Mouse (Mus musculus) T-helper 17 cell (primary cell): Measurements from ENCODE around the gene Wdr38.
"Not testable (repeated sequence)": the region's sequence is repeated elsewhere in the genome, so short reads cannot be mapped to it uniquely, and the experiment has no call there.

Experiments
- in situ Hi-C, 2 experiments: fragments of 300-600 bp; cut with MboI, MseI; formaldehyde crosslinking; loops; 1 replicate in 1 of 2; 2 replicates in 1 of 2; pipeline ENCODE4 v1.15.1; 2025; ENCODE audit warnings: high pct_unique_total_duplicates in 2 of 2

The Wdr38 gene

DNA sequence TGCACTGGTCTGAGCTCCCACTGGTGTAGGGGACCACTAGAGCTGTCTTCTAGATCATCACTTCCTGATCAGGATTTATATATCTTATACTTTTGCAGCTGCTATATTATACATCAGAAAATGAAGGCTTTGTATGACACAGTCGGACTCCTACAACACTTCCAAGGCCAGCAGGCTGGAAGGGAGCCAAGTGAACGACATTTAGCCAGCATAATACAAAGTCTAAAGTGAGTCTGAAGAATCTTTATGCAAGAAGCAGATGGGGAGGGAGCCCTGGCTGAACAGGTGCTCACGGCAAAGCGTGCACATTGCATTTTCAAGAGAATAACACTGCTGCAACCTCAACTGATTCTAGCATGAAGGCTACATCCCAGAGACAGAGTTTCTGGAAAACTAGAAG is 4.8 kb upstream of the Wdr38 start:
- in situ Hi-C loops: loop anchor here (5.0 to 10.0 kb wide), 3 partner anchors 168 to 198 kb away; no protein-coding TSS in a partner anchor

DNA sequence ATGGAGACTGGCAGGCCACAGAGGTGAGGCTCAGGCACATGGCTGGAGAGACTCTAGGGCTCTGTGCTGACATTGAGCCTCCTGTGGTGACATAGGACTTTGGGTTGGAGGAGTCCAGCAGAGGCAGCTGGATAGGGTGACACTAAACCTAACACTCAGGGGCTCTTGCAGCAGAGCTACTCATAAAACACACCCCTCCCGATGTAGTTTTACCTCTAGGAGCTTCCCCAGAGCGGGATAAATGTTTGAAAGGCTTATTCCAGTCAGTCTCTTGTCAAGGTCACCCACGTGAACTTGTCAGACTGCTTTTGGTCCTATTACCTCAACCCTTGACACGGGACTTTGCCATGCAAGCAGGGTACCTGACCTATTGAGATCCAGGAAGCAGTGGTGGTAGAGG is 2.1 kb downstream of the Wdr38 start:
- in situ Hi-C loops: loop anchor here (5.0 to 10.0 kb wide), 3 partner anchors 67 to 205 kb away; partner anchors contain the start of gene Olfml2a (in 2 of the 2)

DNA sequence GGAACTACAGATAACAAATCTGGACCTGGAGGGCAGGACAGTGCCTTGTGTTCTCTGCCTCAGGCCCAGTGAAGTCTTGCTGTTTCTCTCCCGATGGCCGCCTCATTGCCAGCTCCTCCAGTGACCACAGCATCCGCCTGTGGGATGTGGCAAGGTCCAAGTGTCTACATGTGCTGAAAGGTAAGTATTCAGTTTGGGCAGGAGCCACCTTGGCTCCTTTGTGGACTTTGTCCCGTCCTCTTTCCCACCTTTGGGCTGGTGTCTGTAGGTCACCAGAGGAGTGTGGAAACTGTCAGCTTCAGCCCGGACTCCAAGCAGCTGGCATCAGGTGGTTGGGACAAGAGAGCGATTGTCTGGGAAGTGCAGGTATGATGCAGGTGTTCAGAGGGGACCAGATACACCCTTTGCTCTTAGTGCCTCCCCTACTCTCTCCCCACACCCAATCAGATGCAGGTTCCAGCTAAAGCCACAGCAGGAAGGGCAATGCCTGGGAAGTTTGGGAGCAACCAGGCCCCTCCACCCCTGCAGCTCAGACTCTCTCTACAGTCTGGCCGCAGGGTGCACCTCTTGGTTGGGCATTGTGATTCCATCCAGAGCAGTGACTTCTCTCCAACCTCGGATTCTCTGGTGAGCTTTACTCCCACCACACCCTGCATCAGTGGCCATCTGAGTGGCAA is 2.8 kb downstream of the Wdr38 start:
- in situ Hi-C loops: loop anchor here (5.0 to 10.0 kb wide), 5 partner anchors 68 to 1545 kb away; partner anchors contain the start of genes Olfml2a (in 2 of the 2) and Dennd1a (in 1 of the 2)

DNA sequence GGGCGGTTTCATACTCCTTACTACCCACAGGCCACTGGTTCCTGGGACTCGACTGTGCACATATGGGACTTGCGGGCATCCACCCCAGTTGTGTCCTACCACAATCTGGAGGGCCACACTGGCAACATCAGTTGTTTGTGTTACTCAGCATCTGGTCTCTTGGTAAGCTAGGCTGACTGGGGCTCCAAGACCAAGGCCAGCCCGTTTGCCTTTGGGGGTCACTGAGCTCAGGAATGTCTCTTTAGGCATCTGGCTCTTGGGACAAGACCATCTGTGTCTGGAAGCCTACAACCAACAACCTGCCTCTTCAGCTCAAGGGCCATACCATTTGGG is 3.3 kb downstream of the Wdr38 start:
- in situ Hi-C loops: loop anchor here (10.0 kb wide), 2 partner anchors 716 to 1546 kb away; partner anchors contain the start of gene Dennd1a (in 1 of the 2)

DNA sequence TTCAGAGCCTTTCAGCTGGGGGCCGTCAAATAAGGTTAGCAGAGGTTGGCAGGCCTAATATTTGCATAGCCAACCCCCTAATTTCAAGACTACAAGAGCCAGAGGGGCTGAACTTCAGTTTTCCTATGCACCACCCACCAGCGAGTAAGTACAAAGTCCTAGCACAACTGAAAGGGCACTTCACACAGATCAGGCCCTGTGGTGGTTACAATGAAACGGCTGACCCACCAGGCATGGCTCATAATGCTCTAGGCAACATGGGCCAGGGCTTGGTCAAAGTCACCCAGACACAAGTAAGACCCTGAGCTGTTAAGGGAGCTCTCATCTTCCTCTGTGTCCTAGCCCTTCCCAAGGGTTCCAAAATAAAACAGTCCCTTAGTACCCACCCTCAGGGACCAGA is 4.6 kb downstream of the Wdr38 start:
- in situ Hi-C loops: loop anchor here (10.0 kb wide), 2 partner anchors 717 to 1547 kb away; partner anchors contain the start of gene Dennd1a (in 1 of the 2)

DNA sequence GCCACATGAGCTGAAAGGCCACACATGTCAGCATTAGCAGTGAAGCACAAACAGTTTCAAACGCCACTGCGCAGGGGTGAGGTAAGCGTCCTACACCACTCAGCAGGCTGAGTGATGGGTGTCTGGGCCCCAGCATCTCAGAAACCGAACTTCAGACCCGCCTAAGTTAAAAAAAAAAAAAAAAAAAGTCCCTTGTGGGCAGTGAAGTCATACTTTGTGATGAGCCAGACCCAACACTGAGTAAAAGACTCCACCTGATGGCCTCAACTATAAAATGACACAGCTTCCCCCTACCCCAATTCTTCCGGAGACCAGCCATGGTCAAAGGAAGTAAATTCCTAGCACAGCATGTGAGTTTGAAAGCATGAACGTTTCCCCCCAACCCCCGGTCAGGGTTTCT is 5.8 kb downstream of the Wdr38 start:
- in situ Hi-C loops: loop anchor here (10.0 kb wide), 2 partner anchors 718 to 1548 kb away; partner anchors contain the start of gene Dennd1a (in 1 of the 2)

DNA sequence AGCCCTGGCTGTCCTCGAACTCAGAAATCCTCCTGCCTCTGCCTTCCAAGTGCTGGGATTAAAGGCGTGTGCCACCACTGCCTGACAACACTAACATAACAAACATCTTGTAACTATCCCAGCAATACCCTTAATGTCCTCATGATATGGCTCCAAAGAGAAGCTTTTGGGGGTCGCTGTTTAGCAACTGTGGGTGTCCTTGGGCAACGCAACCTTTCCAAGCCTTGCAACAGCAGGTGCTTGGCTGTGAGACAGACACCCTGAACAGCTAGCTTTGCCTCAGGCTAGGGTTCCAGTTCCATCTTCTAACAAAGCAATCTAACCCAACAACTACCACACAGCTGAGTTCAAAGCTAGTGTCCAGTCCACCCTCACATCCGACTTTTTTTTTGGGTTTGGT is 6.2 kb downstream of the Wdr38 start:
- in situ Hi-C loops: loop anchor here (10.0 kb wide), 2 partner anchors 719 to 1549 kb away; partner anchors contain the start of gene Dennd1a (in 1 of the 2)

DNA sequence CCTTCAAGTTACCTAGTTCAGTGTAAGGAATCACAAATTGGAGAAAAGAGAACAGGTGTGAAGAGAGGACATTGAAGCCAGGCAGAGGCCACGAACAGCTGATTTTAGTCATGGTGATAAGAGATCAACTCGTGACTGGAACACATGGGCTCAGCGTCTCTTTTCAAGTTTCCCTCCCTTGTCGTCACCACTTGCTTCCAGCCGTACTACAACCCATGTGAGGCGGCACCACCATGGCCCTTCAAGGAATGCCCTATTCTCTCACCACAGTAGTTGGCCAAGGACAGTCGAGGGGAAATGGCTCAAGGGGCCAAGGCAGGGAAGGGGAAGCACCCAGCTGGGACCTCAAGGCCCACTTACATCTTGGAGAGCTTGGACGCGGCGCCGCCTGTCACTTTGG is 7.1 kb downstream of the Wdr38 start:
- in situ Hi-C loops: loop anchor here (10.0 kb wide), 2 partner anchors 720 to 1550 kb away; partner anchors contain the start of gene Dennd1a (in 1 of the 2)

DNA sequence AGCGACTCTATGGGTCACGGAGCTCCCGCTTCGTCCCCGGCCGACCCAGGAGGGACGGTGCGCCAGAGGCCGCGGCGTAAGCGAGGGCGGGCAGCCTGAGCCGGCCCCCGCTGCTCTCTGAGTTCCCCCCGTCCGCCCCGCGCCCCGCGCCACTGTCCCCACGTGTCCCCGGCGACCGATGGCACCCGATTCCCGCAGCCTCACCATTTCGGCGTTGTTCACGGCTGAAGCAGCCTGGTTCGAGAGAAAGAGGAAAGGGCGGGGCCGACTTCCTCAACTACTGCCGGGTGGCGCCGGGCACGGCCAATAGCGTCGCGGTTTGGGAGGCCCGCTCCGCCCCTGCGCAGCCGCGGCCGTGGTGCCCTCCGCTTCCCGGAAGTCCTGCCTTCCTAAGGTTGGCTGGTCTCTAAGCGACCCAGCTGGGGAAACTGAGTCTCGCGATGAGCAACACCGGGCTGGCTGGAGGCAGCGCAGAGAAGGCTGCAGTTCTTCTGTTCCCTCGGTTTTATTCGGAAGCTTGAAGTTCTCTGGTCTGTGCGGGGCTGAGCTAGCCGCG is 7.7 kb downstream of the Wdr38 start, which contains the start of gene Arpc5l:
Gene Arpc5l, plus strand, starts transcription at position 469 of the 556 bp plus-strand sequence.
- in situ Hi-C loops: loop anchor here (10.0 kb wide), 2 partner anchors 720 to 1550 kb away; partner anchors contain the start of gene Dennd1a (in 1 of the 2)

DNA sequence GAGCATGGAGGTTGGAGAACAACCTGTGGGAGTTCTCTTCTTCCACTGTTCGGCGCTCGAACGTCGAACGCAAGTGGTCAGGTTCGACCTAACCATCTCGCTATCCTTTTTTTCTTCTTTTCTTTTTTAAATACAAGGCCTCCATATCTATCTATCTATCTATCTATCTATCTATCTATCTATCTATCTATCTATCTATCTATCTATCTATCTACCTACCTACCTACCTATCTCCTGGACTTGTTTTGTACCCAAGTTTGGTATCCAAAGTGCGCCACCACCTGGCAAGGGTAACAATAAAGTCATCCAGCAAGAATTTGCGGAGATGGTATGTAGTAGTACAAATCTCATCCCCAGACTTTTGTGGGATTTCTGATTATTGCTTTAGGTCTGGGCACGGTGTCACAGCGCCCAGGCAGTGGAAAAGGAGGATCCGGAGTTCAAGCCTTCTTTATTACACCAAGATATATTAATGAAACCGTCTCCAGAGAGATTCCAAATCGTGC is 8.4 kb downstream of the Wdr38 start, which contains the start of gene Rpl35:
Gene Rpl35, minus strand, starts transcription at position 51 of the 506 bp plus-strand sequence.
- in situ Hi-C loops: loop anchor here (10.0 kb wide), 2 partner anchors 721 to 1551 kb away; partner anchors contain the start of gene Dennd1a (in 1 of the 2)

DNA sequence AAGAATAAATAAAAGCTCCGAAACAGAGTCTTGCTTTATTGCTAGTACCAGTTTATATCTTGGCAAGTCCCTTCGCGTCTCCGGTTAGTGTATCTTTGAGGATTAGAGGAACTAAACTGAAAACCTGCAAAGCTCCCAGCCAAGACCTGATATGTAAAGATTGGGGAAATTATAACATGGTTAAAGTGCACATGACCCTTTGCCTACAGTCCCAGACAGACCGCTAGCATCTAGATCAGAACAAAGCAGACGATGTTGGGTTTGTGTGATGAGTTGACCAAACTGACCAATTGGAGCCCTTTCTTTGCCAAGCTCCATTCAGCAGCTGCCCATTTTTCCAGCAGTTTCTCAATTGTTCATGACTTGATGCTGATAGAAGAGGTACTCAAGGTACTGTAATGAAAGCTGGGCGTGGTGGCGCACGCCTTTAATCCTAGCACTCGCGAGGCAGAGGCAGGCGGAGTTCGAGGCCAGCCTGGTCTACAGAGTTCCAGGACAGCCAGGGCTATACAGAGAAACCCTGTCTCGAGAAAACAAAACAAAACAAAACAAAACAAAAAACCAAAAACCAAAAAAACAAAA is 9.0 kb downstream of the Wdr38 start:
- in situ Hi-C loops: loop anchor here (10.0 kb wide), 2 partner anchors 721 to 1551 kb away; partner anchors contain the start of gene Dennd1a (in 1 of the 2)

DNA sequence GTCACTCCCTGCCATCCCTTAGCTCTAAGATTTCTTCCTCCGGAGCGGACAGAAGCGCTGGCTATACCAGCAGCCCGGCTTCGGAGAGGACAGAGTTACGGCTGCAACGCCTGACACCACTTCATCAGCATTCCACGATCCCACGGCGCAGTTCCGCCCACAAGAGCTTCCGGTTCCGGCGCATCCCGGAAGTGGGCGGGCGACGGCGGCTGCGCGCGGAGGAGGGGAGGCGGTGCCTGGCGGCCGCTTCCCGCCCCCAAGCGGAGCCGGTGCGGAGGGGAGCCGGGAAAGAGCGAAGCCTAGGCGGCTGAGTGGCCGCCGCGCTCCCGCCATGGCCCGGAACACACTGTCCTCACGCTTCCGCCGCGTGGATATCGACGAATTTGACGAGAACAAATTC is 10.6 kb downstream of the Wdr38 start:
- in situ Hi-C loops: loop anchor here (10.0 kb wide), 2 partner anchors 723 to 1553 kb away; partner anchors contain the start of gene Dennd1a (in 1 of the 2)

DNA sequence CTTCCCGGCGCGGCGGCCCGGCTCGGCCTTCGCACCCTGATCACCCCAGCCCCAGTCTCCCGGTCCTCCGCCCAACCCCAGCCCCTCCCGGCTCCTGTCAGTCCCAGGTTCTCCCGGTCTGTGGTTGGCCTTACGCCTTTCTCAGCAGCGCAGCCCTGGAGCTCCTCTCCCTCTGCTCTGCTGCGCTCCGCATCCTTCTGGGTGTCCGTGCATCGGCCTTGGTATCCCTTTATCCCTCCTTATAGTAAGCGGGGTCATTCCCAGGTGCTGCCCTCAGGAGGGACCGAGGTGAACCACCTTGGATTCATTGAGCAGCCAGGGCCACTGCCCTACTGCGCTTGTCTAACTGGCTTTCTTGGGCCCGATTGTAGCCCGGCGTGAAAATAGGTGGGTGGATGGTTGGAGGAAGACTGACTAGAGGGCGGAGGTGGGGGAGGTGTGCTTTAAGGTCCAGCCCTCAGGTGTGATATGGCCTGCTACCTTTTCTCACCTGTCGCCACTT is 11.1 kb downstream of the Wdr38 start:
- in situ Hi-C loops: loop anchor here (10.0 kb wide), 2 partner anchors 724 to 1554 kb away; partner anchors contain the start of gene Dennd1a (in 1 of the 2)

DNA sequence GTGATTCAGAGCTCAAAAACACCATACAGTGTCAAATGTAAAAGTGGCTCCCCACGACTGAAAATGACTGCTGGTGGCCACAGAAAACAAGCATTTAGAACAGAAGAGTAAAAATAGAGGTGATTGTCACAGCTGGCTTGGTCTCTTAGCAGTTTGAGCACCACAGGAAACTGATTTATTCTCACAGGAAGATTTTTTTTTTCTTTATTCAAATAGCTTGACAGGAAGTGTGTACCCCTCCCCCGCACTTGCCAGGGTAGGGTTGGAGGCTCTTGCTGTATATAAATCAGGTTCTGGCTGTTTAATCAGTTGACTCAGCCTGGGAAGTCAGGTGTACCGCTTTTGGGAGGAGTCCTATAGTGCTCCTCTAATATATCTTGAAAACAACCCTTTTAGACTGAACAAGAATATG is 11.7 kb downstream of the Wdr38 start:
- in situ Hi-C loops: loop anchor here (10.0 kb wide), 2 partner anchors 724 to 1554 kb away; partner anchors contain the start of gene Dennd1a (in 1 of the 2)

DNA sequence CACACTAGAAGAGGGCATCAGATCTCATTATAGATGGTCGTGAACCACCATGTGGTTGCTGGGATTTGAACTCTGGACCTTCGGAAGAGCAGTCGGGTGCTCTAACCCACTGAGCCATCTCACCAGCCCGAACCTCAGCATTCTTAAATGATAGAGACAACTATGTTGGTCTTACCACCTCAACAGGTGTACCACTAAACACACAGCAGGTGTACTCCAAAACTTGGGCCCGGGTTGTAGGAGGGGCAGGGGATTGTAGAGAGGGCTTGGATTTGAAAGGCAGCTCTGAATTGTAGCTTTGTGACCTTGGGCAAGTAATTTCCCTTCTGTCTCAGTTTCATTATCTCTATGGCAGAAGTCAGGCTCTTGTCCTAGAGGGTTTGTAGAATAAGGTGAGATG is 12.9 kb downstream of the Wdr38 start:
- in situ Hi-C loops: not testable (repeated sequence)

DNA sequence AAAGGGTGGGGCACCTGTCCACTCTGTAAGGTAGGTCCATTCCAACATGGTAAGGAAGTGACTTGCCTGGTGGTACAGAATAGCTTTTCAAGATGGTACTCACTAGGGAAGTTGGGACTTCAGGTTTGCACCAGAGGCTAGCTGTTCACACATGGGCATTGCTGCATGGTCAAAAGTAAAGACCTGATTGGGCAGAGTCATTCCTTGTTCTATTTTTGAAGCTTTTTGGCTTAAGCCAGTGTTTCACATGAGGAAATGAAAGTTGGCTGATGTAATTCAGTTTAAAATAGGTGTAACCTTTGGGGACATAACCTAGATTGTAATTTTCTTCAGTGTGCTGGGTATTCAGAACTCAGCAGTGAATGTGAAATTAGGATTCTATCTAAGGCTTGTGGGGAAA is 14.0 kb downstream of the Wdr38 start:
- in situ Hi-C loops: no loop called here

DNA sequence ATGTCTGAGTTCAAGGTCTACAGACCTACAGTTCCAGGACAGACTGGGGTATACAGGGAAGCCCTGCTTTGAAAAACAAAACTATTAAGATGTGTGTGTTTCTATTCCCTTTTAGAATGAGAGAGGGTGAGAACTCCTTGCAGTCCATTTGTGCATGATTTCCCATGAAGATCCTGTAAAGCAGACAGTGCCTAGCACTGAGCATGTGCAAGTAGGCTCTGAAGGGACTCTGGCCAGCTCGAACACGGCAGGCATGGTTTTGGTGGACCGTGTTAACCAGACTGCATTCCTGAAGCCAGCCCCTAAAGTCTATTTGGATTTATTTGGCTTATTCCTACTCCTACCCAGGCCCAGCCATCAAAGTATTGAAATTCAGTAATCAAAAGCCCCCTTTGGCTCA is 14.7 kb downstream of the Wdr38 start:
- in situ Hi-C loops: no loop called here

DNA sequence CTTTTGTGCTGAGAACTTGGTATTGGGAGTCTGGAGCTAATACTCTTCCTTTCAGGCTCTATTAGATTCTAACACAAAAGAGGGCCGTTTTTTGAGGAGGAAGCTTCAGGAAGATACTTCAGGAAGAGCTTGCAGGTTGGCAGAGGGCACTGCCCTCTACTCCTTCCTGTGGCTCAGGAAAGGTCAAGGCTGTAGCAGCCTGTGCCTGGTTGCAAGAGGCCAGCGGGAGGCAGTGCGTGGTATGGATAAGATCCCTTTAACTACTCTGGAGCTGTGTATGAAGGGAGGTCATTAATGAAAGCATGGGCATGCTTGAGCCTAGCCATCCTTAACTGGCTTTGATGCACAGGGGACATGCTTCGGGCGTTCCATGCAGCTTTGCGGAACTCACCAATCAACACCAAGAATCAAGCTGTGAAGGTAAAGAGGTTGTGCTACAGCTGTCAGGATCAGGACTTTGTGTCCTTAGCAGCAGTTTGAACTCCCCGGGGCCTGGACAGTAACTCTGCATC is 15.5 kb downstream of the Wdr38 start:
- in situ Hi-C loops: no loop called here

DNA sequence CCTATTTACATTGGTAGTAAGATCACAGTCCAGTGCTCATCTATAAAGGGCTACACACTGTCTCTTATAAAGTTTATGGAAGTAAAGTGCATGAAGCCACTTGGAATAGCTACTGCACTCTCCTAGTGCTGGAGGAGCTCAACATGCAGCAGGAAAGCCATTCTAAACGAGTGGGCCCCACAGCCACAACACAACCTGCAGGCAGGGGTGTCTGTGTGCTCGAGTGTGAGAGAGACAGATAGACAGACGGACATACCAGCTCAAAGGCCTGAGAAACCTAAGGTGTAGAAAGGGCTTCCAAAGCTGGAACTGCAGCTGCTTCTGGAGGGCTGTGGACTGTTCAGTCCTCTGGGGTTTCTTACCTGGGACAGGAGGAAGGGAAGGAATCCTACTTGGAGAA is 19.3 kb downstream of the Wdr38 start:
- in situ Hi-C loops: no loop called here

DNA sequence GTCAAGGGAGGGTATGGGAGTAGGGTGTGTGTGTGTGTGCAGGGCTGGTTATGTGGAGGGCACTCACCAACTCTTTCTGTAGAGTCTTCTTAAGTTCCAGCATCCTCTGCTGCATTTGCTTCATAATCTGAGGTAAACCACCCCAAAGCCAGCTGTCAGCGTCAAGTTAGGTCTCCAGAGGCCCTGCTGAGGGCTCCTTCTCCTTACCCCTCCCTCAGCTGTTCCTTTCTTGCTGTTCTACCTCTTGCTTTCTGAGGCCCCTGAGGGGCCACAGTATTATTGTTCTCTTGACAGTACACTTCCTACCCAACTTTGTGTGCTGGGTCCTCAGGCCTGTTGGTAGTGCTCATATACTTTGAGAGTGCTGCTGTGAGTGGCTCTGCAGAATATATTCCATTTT is 22.7 kb downstream of the Wdr38 start:
- in situ Hi-C loops: no loop called here

DNA sequence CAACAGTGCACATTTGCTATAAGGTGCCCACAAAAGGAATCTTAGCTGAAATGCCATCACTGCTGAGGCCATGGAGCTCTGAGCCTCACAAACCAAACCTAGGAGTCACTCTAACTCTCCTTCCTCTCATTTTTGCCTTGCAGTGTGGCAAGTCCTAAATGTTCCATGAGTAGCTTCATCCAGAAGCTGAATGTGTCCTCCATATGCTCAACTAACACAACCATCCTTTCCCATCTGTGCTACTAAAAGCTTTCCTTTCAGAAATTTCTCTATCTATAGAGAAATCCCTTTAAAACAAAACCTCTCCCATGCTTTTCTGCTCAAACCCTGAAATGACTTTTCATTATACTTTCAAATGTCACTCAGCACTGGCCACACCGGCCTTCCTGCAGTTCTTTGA is 34.3 kb downstream of the Wdr38 start:
- in situ Hi-C loops: no loop called here
